Mouse (Mus musculus): Measurements from ENCODE around the gene BC051142. TPM values are rescaled to one million over a fixed set of nuclear protein-coding genes. Genes with fewer than 3 reads are reported as not detected.

BC051142 gene
- total RNA-seq, 4 experiments from 2014 or later, result 1.7 to 8.6 (median 5.6) TPM

Other genes starting within 250 kb of the BC051142 start
- gene H2-DMb1, start 245.7 kb upstream of the BC051142 start, total RNA-seq (2022), result 10 to 100 TPM in 2 of 4 experiments, 1 to 10 TPM in 2; 5.2 to 11.5 (median 10.5) TPM
- 10 to 100 TPM; 19.5 to 22.2 (median 21.3) TPM for gene Tap1, start 211.3 kb upstream of the BC051142 start, total RNA-seq (2022)
- gene Psmb9, start 211.1 kb upstream of the BC051142 start, total RNA-seq (2022), result 10 to 100 TPM; 16.7 to 30.6 (median 25.5) TPM
- 10 to 100 TPM; 30.4 to 41.2 (median 36.4) TPM for gene Psmb8, start 201.1 kb upstream of the BC051142 start, total RNA-seq (2022)
- gene Tap2, start 195.3 kb upstream of the BC051142 start, total RNA-seq (2022), result 10 to 100 TPM; 53.9 to 71.1 (median 67.2) TPM
- gene H2-Ob, start 159.9 kb upstream of the BC051142 start, total RNA-seq (2022), result 1 to 10 TPM; 1.3 to 1.8 (median 1.5) TPM
- 100 to 1,000 TPM in 3 of 4 experiments, 10 to 100 TPM in 1; 62.4 to 146 (median 115) TPM for gene H2-Ab1, start 141.1 kb upstream of the BC051142 start, total RNA-seq (2022)
- 100 to 1,000 TPM in 3 of 4 experiments, 10 to 100 TPM in 1; 77.6 to 181 (median 140) TPM for gene H2-Aa, start 111.0 kb upstream of the BC051142 start, total RNA-seq (2022)
- 100 to 1,000 TPM in 3 of 4 experiments, 10 to 100 TPM in 1; 83.6 to 191 (median 159) TPM for gene H2-Eb1, start 93.0 kb upstream of the BC051142 start, total RNA-seq (2022)
- not detected for gene H2-Eb2, start 73.2 kb upstream of the BC051142 start, total RNA-seq (2022)
- under 1 TPM; 0.40 to 0.90 (median 0.57) TPM for gene Btnl2, start 44.0 kb upstream of the BC051142 start, total RNA-seq (2022)
- not detected for gene Btnl1, start 21.7 kb upstream of the BC051142 start, total RNA-seq (2022)
- not detected for gene Btnl4, start 78.5 kb downstream of the BC051142 start, total RNA-seq (2022)
- gene Btnl6, start 118.5 kb downstream of the BC051142 start, total RNA-seq (2022), result not detected
- 10 to 100 TPM; 25.8 to 39.8 (median 36.6) TPM for gene Notch4, start 165.4 kb downstream of the BC051142 start, total RNA-seq (2022)
- 1 to 10 TPM; 4.7 to 7.9 (median 6.4) TPM for gene Gpsm3, start 191.0 kb downstream of the BC051142 start, total RNA-seq (2022)
- gene Pbx2, start 192.4 kb downstream of the BC051142 start, total RNA-seq (2022), result 10 to 100 TPM; 30.8 to 55.5 (median 44.0) TPM
- 1 to 10 TPM in 3 of 4 experiments, under 1 TPM in 1; 0.52 to 2.4 (median 1.4) TPM for gene Ager, start 199.0 kb downstream of the BC051142 start, total RNA-seq (2022)
- gene Rnf5, start 204.9 kb downstream of the BC051142 start, total RNA-seq (2022), result 100 to 1,000 TPM in 1 of 4 experiments, 10 to 100 TPM in 3; 72.6 to 101 (median 84.6) TPM
- gene Agpat1, start 205.4 kb downstream of the BC051142 start, total RNA-seq (2022), result 100 to 1,000 TPM in 3 of 4 experiments, 10 to 100 TPM in 1; 84.6 to 108 (median 101) TPM
- 1 to 10 TPM; 1.7 to 3.5 (median 1.9) TPM for gene Egfl8, start 217.2 kb downstream of the BC051142 start, total RNA-seq (2022)
- gene Ppt2, start 229.7 kb downstream of the BC051142 start, total RNA-seq (2022), result 10 to 100 TPM; 59.2 to 70.5 (median 64.3) TPM
- 10 to 100 TPM in 3 of 4 experiments, 1 to 10 TPM in 1; 7.0 to 36.3 (median 20.6) TPM for gene Prrt1, start 230.7 kb downstream of the BC051142 start, total RNA-seq (2022)
- gene Fkbpl, start 245.9 kb downstream of the BC051142 start, total RNA-seq (2022), result 10 to 100 TPM; 13.0 to 15.5 (median 15.1) TPM
- 10 to 100 TPM; 47.1 to 56.6 (median 51.1) TPM for gene Atf6b, start 248.3 kb downstream of the BC051142 start, total RNA-seq (2022)